Mouse (Mus musculus) embryonic fibroblast, embryonic 13.5 days (primary cell): Measurements from ENCODE around the gene Iqsec1. TPM values are rescaled to one million over a fixed set of nuclear protein-coding genes. Genes with fewer than 3 reads are reported as not detected.

Source experiments
- H3K27ac ChIP-seq: 2 replicates; pipeline ENCODE4 v1.5.1; 2012; ENCODE audit warnings: low read length, control low read depth, inconsistent platforms; ENCODE audit not compliant: insufficient read depth
- H3K4me1 ChIP-seq: 2 replicates; pipeline ENCODE4 v1.6.1; 2011; ENCODE audit warnings: low read length; ENCODE audit not compliant: control insufficient read depth, insufficient read depth
- H3K4me3 ChIP-seq: 2 replicates; pipeline ENCODE4 v1.5.1; 2011; ENCODE audit warnings: mild to moderate bottlenecking, control low read depth, low read length; ENCODE audit not compliant: insufficient read depth
- CTCF ChIP-seq: IDR thresholded peaks from 2 replicates; pipeline ENCODE4 v1.5.1; 2011; ENCODE audit warnings: mild to moderate bottlenecking, control low read depth, low read length, moderate library complexity, borderline replicate concordance; ENCODE audit not compliant: insufficient read depth
- POLR2A ChIP-seq: IDR thresholded peaks from 2 replicates; pipeline ENCODE4 v1.6.1; 2011; ENCODE audit warnings: low read depth, mild to moderate bottlenecking, control low read depth, low read length, moderate library complexity
- polyA plus RNA-seq: library from polyadenylated mRNA; stranded (reverse); fragments of >200 nt; gene quantifications from 2 replicates; pipeline ENCODE4 v1.2.4, GENCODE M21; 2011; ENCODE audit warnings: low read depth; ENCODE audit not compliant: missing spikeins, insufficient read length

The Iqsec1 gene
- polyA plus RNA-seq, 1 experiment: 56.0 TPM

GRCm38 (mm10) chr6:90623456-90623836 lies 365.0 kb downstream of the Iqsec1 start:
- TF ChIP-seq CTCF (no peak), POLR2A (no peak)
- no peak overlapping the region for H3K27ac ChIP-seq
- no peaks in the 10 kb centered on the region for H3K4me1 ChIP-seq
- no peak overlapping the region for H3K4me3 ChIP-seq

GRCm38 (mm10) chr6:90622758-90623455 lies 365.6 kb downstream of the Iqsec1 start:
- Histone ChIP-seq H3K4me1 (no peaks in the 10 kb centered on the region), H3K27ac (no peak overlapping the region), H3K4me3 (no peak overlapping the region)
- TF ChIP-seq POLR2A (no peak), CTCF (no peak)

GRCm38 (mm10) chr6:90621584-90621890 lies 366.9 kb downstream of the Iqsec1 start:
- Histone ChIP-seq H3K4me1 (no peaks in the 10 kb centered on the region), H3K4me3 (no peak overlapping the region), H3K27ac (no peak overlapping the region)
- TF ChIP-seq CTCF (no peak), POLR2A (no peak)

- TF ChIP-seq CTCF: no peak
- TF ChIP-seq POLR2A: no peak
- no peak overlapping the region for H3K27ac ChIP-seq
- no peaks in the 10 kb centered on the region for H3K4me1 ChIP-seq
- H3K4me3 ChIP-seq: no peak overlapping the region
These were observed 367.5 kb downstream of the Iqsec1 start for GRCm38 (mm10) chr6:90620791-90621583.

GRCm38 (mm10) chr6:90619936-90620335 lies 368.5 kb downstream of the Iqsec1 start:
- TF ChIP-seq CTCF (no peak), POLR2A (no peak)
- no peaks in the 10 kb centered on the region for H3K4me1 ChIP-seq
- no peak overlapping the region for H3K4me3 ChIP-seq
- no peak overlapping the region for H3K27ac ChIP-seq

- Histone ChIP-seq H3K27ac (no peak overlapping the region), H3K4me1 (no peaks in the 10 kb centered on the region), H3K4me3 (no peak overlapping the region)
- TF ChIP-seq POLR2A (no peak), CTCF (no peak)
These were observed 369.5 kb downstream of the Iqsec1 start for GRCm38 (mm10) chr6:90618821-90619636.

- Histone ChIP-seq H3K27ac (no peak overlapping the region), H3K4me1 (no peaks in the 10 kb centered on the region), H3K4me3 (no peak overlapping the region)
- no peak for TF ChIP-seq CTCF
- TF ChIP-seq POLR2A: no peak
These were observed 370.2 kb downstream of the Iqsec1 start for GRCm38 (mm10) chr6:90618274-90618673.

- Histone ChIP-seq H3K27ac (no peak overlapping the region), H3K4me1 (no peaks in the 10 kb centered on the region), H3K4me3 (no peak overlapping the region)
- TF ChIP-seq POLR2A (no peak), CTCF (no peak)
These were observed 372.0 kb downstream of the Iqsec1 start for GRCm38 (mm10) chr6:90616481-90616880.

- Histone ChIP-seq H3K27ac (no peak overlapping the region), H3K4me3 (no peak overlapping the region), H3K4me1 (no peaks in the 10 kb centered on the region)
- TF ChIP-seq CTCF: no peak
- TF ChIP-seq POLR2A: no peak
These were observed 372.5 kb downstream of the Iqsec1 start for GRCm38 (mm10) chr6:90615991-90616390.
